Comparison of ENCODE assay signal across 8 mouse cellular contexts in the genomic region with DNA sequence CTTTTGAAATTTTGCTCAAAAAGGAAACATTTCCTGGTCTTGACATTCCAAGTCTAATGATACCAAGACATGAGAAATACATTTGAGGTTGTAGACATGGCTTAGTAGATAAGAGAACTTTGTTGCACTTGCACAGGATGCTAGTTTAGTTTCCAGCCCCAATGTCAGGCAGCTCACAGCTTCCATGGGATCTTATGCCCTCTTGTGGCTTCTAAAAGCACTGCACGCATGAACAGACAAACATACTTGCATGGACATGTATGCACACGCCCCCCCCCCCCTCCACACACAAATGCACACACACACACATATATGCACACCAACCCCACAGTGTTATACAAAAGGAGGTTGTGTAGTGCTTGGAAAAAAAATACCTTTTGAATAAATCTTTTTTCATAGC. TPM values are rescaled to one million over a fixed set of nuclear protein-coding genes. Genes with fewer than 3 reads are reported as not detected.
DNase-seq lines count a peak whose midpoint lies in the region; ATAC-seq lines count a peak whose summit lies in the region.
"Had no signal": no experiment of that assay in that cellular context is flagged by ENCODE, and none has a peak within 500 bp of the region (broad histone marks: within the 10 kb centered on the region; RNA-seq: fewer than 3 reads in every experiment).

No protein-coding gene starts in this region.

- no peak for ATAC-seq in midbrain, embryonic 14.5 days (ENCODE audit: low FRiP score, low TSS enrichment)
- ATAC-seq in midbrain, embryonic 16.5 days, result no peak

- H3K4me2 ChIP-seq in midbrain, embryonic 14.5 days (ENCODE audit: low read length), result no peak overlapping the region
- no peak overlapping the region for H3K4me2 ChIP-seq in midbrain, embryonic 16.5 days (ENCODE audit: low read length)
- H3K4me2 ChIP-seq: hindbrain, embryonic 15.5 days had no signal

- DNase-seq in midbrain, embryonic 14.5 days, result peak; percentile 26
- peak; percentile 90 for DNase-seq in ZHBTc4 (ENCODE audit: low read depth, low spot score)
- peak; percentile 73 for DNase-seq in induced T-regulatory cell, adult 2 months (ENCODE audit: low read depth)
- DNase-seq in thymus, postnatal 0 days (ENCODE audit: low spot score), result peak; percentile 65
- DNase-seq in gastrocnemius, postnatal 25 days, result no peak
- no peak for DNase-seq in left cerebral cortex, adult 18-20 months (ENCODE audit: low spot score in 2 of 2)

- H3K9ac ChIP-seq in midbrain, embryonic 14.5 days (replicated peaks; ENCODE audit: low read length), result no peak overlapping the region
- H3K9ac ChIP-seq in midbrain, embryonic 16.5 days (ENCODE audit: low read depth, low read length), result no peak overlapping the region
- H3K9ac ChIP-seq: hindbrain, embryonic 15.5 days had no signal

- WGBS in midbrain, embryonic 14.5 days, result 85% methylated on average over 2 of the region's 2 CpGs
- WGBS in midbrain, embryonic 16.5 days, result 61% methylated on average over 2 of the region's 2 CpGs

- no peak overlapping the region for H3K4me3 ChIP-seq in midbrain, embryonic 14.5 days (replicated peaks; ENCODE audit: low read depth, low read length)
- no peak overlapping the region for H3K4me3 ChIP-seq in midbrain, embryonic 16.5 days (ENCODE audit: low read depth, low read length)
- H3K4me3 ChIP-seq: hindbrain, embryonic 15.5 days had no signal

- no peaks in the 10 kb centered on the region for H3K4me1 ChIP-seq in midbrain, embryonic 14.5 days (ENCODE audit: control insufficient read depth, insufficient read depth, low read length)
- H3K4me1 ChIP-seq in midbrain, embryonic 16.5 days (ENCODE audit: control insufficient read depth, insufficient read depth, low read length), result no peaks in the 10 kb centered on the region
- H3K4me1 ChIP-seq: hindbrain, embryonic 15.5 days had no signal

- H3K9me3 ChIP-seq in midbrain, embryonic 14.5 days (ENCODE audit: control insufficient read depth, low read length), result no peaks in the 10 kb centered on the region
- H3K9me3 ChIP-seq in midbrain, embryonic 16.5 days (replicated peaks; ENCODE audit: control insufficient read depth, low read length, poor library complexity, severe bottlenecking), result no peaks in the 10 kb centered on the region
- H3K9me3 ChIP-seq: hindbrain, embryonic 15.5 days had no signal

- no peaks in the 10 kb centered on the region for H3K27me3 ChIP-seq in midbrain, embryonic 14.5 days (ENCODE audit: control insufficient read depth, insufficient read depth, low read length)
- no peaks in the 10 kb centered on the region for H3K27me3 ChIP-seq in midbrain, embryonic 16.5 days (ENCODE audit: control insufficient read depth, insufficient read depth, low read depth, low read length)
- H3K27me3 ChIP-seq: hindbrain, embryonic 15.5 days had no signal

- H3K27ac ChIP-seq in midbrain, embryonic 14.5 days (replicated peaks; ENCODE audit: low read depth, low read length), result no peak overlapping the region
- H3K27ac ChIP-seq in midbrain, embryonic 16.5 days (ENCODE audit: low read length), result no peak overlapping the region
- H3K27ac ChIP-seq: hindbrain, embryonic 15.5 days had no signal

- no peaks in the 10 kb centered on the region for H3K36me3 ChIP-seq in midbrain, embryonic 14.5 days (ENCODE audit: control insufficient read depth, insufficient read depth, low read length)
- no peaks in the 10 kb centered on the region for H3K36me3 ChIP-seq in midbrain, embryonic 16.5 days (ENCODE audit: control insufficient read depth, insufficient read depth, low read length)
- H3K36me3 ChIP-seq: hindbrain, embryonic 15.5 days had no signal

RNA-seq across cellular contexts. Expression of gene Glrx2, which starts 14.8 kb away (rescaled TPM):
- 99.9 and 117 TPM in 2 replicates for polyA plus RNA-seq in midbrain, embryonic 14.5 days (2014; fragmentation: Nextera tagmentation; extraction: Ambion mirVana)
- polyA plus RNA-seq in midbrain, embryonic 16.5 days (2015; fragmentation: Nextera tagmentation; extraction: Ambion mirVana), result 120 and 121 TPM in 2 replicates
- 114 and 125 TPM in 2 replicates for polyA plus RNA-seq in thymus, postnatal 0 days (2015; fragmentation: Nextera tagmentation; extraction: Ambion mirVana)
- 10 to 100 TPM; 73.2 to 79.5 TPM for total RNA-seq in gastrocnemius, postnatal 25 days (2021)
- 100 to 1,000 TPM; 114 to 117 TPM for total RNA-seq in left cerebral cortex, adult 18-20 months (2021)

RNA-seq across cellular contexts. Expression of gene Cdc73, which starts 28.2 kb away (rescaled TPM):
- polyA plus RNA-seq in midbrain, embryonic 14.5 days (2014; fragmentation: Nextera tagmentation; extraction: Ambion mirVana), result 17.1 and 20.6 TPM in 2 replicates
- polyA plus RNA-seq in midbrain, embryonic 16.5 days (2015; fragmentation: Nextera tagmentation; extraction: Ambion mirVana), result 14.3 and 17.5 TPM in 2 replicates
- polyA plus RNA-seq in thymus, postnatal 0 days (2015; fragmentation: Nextera tagmentation; extraction: Ambion mirVana), result 23.3 and 26.6 TPM in 2 replicates
- 10 to 100 TPM; 36.0 to 36.6 TPM for total RNA-seq in gastrocnemius, postnatal 25 days (2021)
- total RNA-seq in left cerebral cortex, adult 18-20 months (2021), result 10 to 100 TPM; 68.1 to 76.1 TPM

RNA-seq across cellular contexts. Expression of gene Trove2, which starts 46.0 kb away (rescaled TPM):
- polyA plus RNA-seq in midbrain, embryonic 14.5 days (2014; fragmentation: Nextera tagmentation; extraction: Ambion mirVana), result 28.8 and 45.9 TPM in 2 replicates
- polyA plus RNA-seq in midbrain, embryonic 16.5 days (2015; fragmentation: Nextera tagmentation; extraction: Ambion mirVana), result 36.4 and 40.0 TPM in 2 replicates
- 4.1 TPM in 2 replicates for polyA plus RNA-seq in thymus, postnatal 0 days (2015; fragmentation: Nextera tagmentation; extraction: Ambion mirVana)
- total RNA-seq in gastrocnemius, postnatal 25 days (2021), result 1 to 10 TPM; 2.5 to 3.1 TPM
- total RNA-seq in left cerebral cortex, adult 18-20 months (2021), result 10 to 100 TPM; 30.6 to 32.0 TPM

RNA-seq across cellular contexts. Expression of gene Uchl5, which starts 46.2 kb away (rescaled TPM):
- 51.3 and 52.4 TPM in 2 replicates for polyA plus RNA-seq in midbrain, embryonic 14.5 days (2014; fragmentation: Nextera tagmentation; extraction: Ambion mirVana)
- 60.6 and 66.4 TPM in 2 replicates for polyA plus RNA-seq in midbrain, embryonic 16.5 days (2015; fragmentation: Nextera tagmentation; extraction: Ambion mirVana)
- polyA plus RNA-seq in thymus, postnatal 0 days (2015; fragmentation: Nextera tagmentation; extraction: Ambion mirVana), result 157 and 159 TPM in 2 replicates
- 10 to 100 TPM; 23.3 to 23.9 TPM for total RNA-seq in gastrocnemius, postnatal 25 days (2021)
- 10 to 100 TPM; 40.7 to 43.4 TPM for total RNA-seq in left cerebral cortex, adult 18-20 months (2021)

Comparison
In these comparisons a context has a peak if more than half of its experiments do, and no peak if none do; other contexts are left out.
1. DNase-seq: peak in midbrain, embryonic 14.5 days (single experiment), ZHBTc4 (single experiment), induced T-regulatory cell, adult 2 months (single experiment) and thymus, postnatal 0 days (single experiment); none in gastrocnemius, postnatal 25 days (single experiment) and left cerebral cortex, adult 18-20 months (0 of 2).